Mouse (Mus musculus): ENCODE results near the gene Erbb4. TPM values are rescaled to one million over a fixed set of nuclear protein-coding genes. Genes with fewer than 3 reads are reported as not detected.

Erbb4 gene
- polyA plus RNA-seq, 1 experiment from 2014 or later = 6.7 TPM

- ATAC-seq (ENCODE audit: low FRiP score, low TSS enrichment) = no peak
- Histone ChIP-seq H3K4me2 (replicated peaks; ENCODE audit: low read depth, low read length) (no peak overlapping the region), H3K27ac (ENCODE audit: low read depth, low read length) (no peak overlapping the region), H3K9me3 (ENCODE audit: control insufficient read depth, low read length) (no peaks in the 10 kb centered on the region), H3K4me1 (ENCODE audit: control insufficient read depth, insufficient read depth, low read length) (no peaks in the 10 kb centered on the region), H3K36me3 (ENCODE audit: control insufficient read depth, insufficient read depth, low read length) (no peaks in the 10 kb centered on the region), H3K4me3 (ENCODE audit: low read length) (no peak overlapping the region), H3K27me3 (ENCODE audit: control insufficient read depth, insufficient read depth, low read length) (no peaks in the 10 kb centered on the region), H3K9ac (ENCODE audit: low read depth, low read length) (no peak overlapping the region)
- WGBS = 70% methylated on average over 6 of the region's 6 CpGs
Measured at GRCm38 (mm10) chr1:68049856-68050255, 1058.0 kb downstream of the Erbb4 start.

- WGBS = 10% methylated on average over 5 of the region's 5 CpGs
- no peak overlapping the region for H3K27ac ChIP-seq (ENCODE audit: low read depth, low read length)
- H3K9ac ChIP-seq (ENCODE audit: low read depth, low read length) = no peak overlapping the region
- peak; percentile 77; the same call in 1 of the 2 replicates for ATAC-seq (ENCODE audit: low FRiP score, low TSS enrichment)
- no peaks in the 10 kb centered on the region for H3K9me3 ChIP-seq (ENCODE audit: control insufficient read depth, low read length)
- peak overlapping the region; percentile 25 for H3K4me2 ChIP-seq (replicated peaks; ENCODE audit: low read depth, low read length)
- no peaks in the 10 kb centered on the region for H3K4me1 ChIP-seq (ENCODE audit: control insufficient read depth, insufficient read depth, low read length)
- no peaks in the 10 kb centered on the region for H3K27me3 ChIP-seq (ENCODE audit: control insufficient read depth, insufficient read depth, low read length)
- H3K36me3 ChIP-seq (ENCODE audit: control insufficient read depth, insufficient read depth, low read length) = no peaks in the 10 kb centered on the region
- peak overlapping the region; percentile 28; the same call in 1 of the 2 replicates for H3K4me3 ChIP-seq (ENCODE audit: low read length)
Measured at GRCm38 (mm10) chr1:68047139-68047538, 1060.7 kb downstream of the Erbb4 start.

GRCm38 (mm10) chr1:68046551-68046970 is 1061.3 kb downstream of the Erbb4 start:
- Histone ChIP-seq H3K4me2 (replicated peaks; ENCODE audit: low read depth, low read length) (peak overlapping the region; percentile 25), H3K27me3 (ENCODE audit: control insufficient read depth, insufficient read depth, low read length) (no peaks in the 10 kb centered on the region), H3K4me1 (ENCODE audit: control insufficient read depth, insufficient read depth, low read length) (no peaks in the 10 kb centered on the region), H3K36me3 (ENCODE audit: control insufficient read depth, insufficient read depth, low read length) (no peaks in the 10 kb centered on the region), H3K9ac (ENCODE audit: low read depth, low read length) (no peak overlapping the region), H3K27ac (ENCODE audit: low read depth, low read length) (no peak overlapping the region), H3K9me3 (ENCODE audit: control insufficient read depth, low read length) (no peaks in the 10 kb centered on the region), H3K4me3 (ENCODE audit: low read length) (peak overlapping the region; percentile 28; the same call in 1 of the 2 replicates)
- ATAC-seq (ENCODE audit: low FRiP score, low TSS enrichment) = peak; percentile 68; the same call in 1 of the 2 replicates
- WGBS = 7% methylated on average over 7 of the region's 7 CpGs

GRCm38 (mm10) chr1:68024086-68024940 is 1083.5 kb downstream of the Erbb4 start:
- Histone ChIP-seq H3K36me3 (ENCODE audit: control insufficient read depth, insufficient read depth, low read length) (no peaks in the 10 kb centered on the region), H3K27me3 (ENCODE audit: control insufficient read depth, insufficient read depth, low read length) (no peaks in the 10 kb centered on the region), H3K27ac (ENCODE audit: low read depth, low read length) (no peak overlapping the region), H3K9me3 (ENCODE audit: control insufficient read depth, low read length) (no peaks in the 10 kb centered on the region), H3K9ac (ENCODE audit: low read depth, low read length) (no peak overlapping the region), H3K4me1 (ENCODE audit: control insufficient read depth, insufficient read depth, low read length) (no peaks in the 10 kb centered on the region), H3K4me3 (ENCODE audit: low read length) (no peak overlapping the region), H3K4me2 (replicated peaks; ENCODE audit: low read depth, low read length) (no peak overlapping the region)
- ATAC-seq (ENCODE audit: low FRiP score, low TSS enrichment) = no peak

GRCm38 (mm10) chr1:68020020-68020419 is 1087.8 kb downstream of the Erbb4 start:
- H3K27me3 ChIP-seq (ENCODE audit: control insufficient read depth, insufficient read depth, low read length) = no peaks in the 10 kb centered on the region
- H3K9ac ChIP-seq (ENCODE audit: low read depth, low read length) = no peak overlapping the region
- whole genome bisulfite sequencing = 97% methylated on average over 1 of the region's 1 CpGs
- H3K9me3 ChIP-seq (ENCODE audit: control insufficient read depth, low read length) = no peaks in the 10 kb centered on the region
- no peaks in the 10 kb centered on the region for H3K4me1 ChIP-seq (ENCODE audit: control insufficient read depth, insufficient read depth, low read length)
- H3K4me2 ChIP-seq (replicated peaks; ENCODE audit: low read depth, low read length) = no peak overlapping the region
- no peaks in the 10 kb centered on the region for H3K36me3 ChIP-seq (ENCODE audit: control insufficient read depth, insufficient read depth, low read length)
- H3K4me3 ChIP-seq (ENCODE audit: low read length) = no peak overlapping the region
- no peak overlapping the region for H3K27ac ChIP-seq (ENCODE audit: low read depth, low read length)
- no peak for ATAC-seq (ENCODE audit: low FRiP score, low TSS enrichment)

- H3K27ac ChIP-seq (ENCODE audit: low read depth, low read length) = no peak overlapping the region
- no peak overlapping the region for H3K4me3 ChIP-seq (ENCODE audit: low read length)
- ATAC-seq (ENCODE audit: low FRiP score, low TSS enrichment) = no peak
- no peaks in the 10 kb centered on the region for H3K4me1 ChIP-seq (ENCODE audit: control insufficient read depth, insufficient read depth, low read length)
- no peaks in the 10 kb centered on the region for H3K36me3 ChIP-seq (ENCODE audit: control insufficient read depth, insufficient read depth, low read length)
- H3K4me2 ChIP-seq (replicated peaks; ENCODE audit: low read depth, low read length) = no peak overlapping the region
- no peaks in the 10 kb centered on the region for H3K9me3 ChIP-seq (ENCODE audit: control insufficient read depth, low read length)
- no peaks in the 10 kb centered on the region for H3K27me3 ChIP-seq (ENCODE audit: control insufficient read depth, insufficient read depth, low read length)
- WGBS = 89% methylated on average over 3 of the region's 3 CpGs
- H3K9ac ChIP-seq (ENCODE audit: low read depth, low read length) = no peak overlapping the region
Measured at GRCm38 (mm10) chr1:68019618-68020017, 1088.2 kb downstream of the Erbb4 start.

Measured in kidney, embryonic 14.5 days (tissue).